Comparison of ENCODE assay signal across 17 mouse cellular contexts in genomic region chr17:12229756-12230155, GRCm38 (mm10).
DNase-seq lines count a peak whose midpoint lies in the region; ATAC-seq and TF ChIP-seq lines count a peak whose summit lies in the region.
"Had no signal": no experiment of that assay in that cellular context is flagged by ENCODE, and none has a peak within 500 bp of the region (broad histone marks: within the 10 kb centered on the region; RNA-seq: fewer than 3 reads in every experiment).

No protein-coding gene starts in this region.

- 0 out of 2 replicates have a peak, but pooled peaks cover 6% of the 10 kb centered on the region for H3K4me1 ChIP-seq in hindbrain, embryonic 13.5 days (replicated peaks)
- no peaks in the 10 kb centered on the region for H3K4me1 ChIP-seq in hindbrain, embryonic 11.5 days (replicated peaks; ENCODE audit: control insufficient read depth, insufficient read depth, low read length)
- no peaks in the 10 kb centered on the region for H3K4me1 ChIP-seq in lung, postnatal 0 days (ENCODE audit: insufficient read depth, low read depth, low read length)
- H3K4me1 ChIP-seq in midbrain, embryonic 16.5 days (ENCODE audit: control insufficient read depth, insufficient read depth, low read length) = no peaks in the 10 kb centered on the region; the same call in 1 of the 2 replicates
- no peaks in the 10 kb centered on the region; the same call in 1 of the 2 replicates for H3K4me1 ChIP-seq in midbrain, embryonic 13.5 days (replicated peaks)
- H3K4me1 ChIP-seq: heart, embryonic 12.5 days had no signal

- TF ChIP-seq CTCF in lung, postnatal 0 days (IDR thresholded peaks at IDR 0.05) = no peak

- H3K9ac ChIP-seq in hindbrain, embryonic 13.5 days = no peak overlapping the region
- no peak overlapping the region for H3K9ac ChIP-seq in hindbrain, embryonic 11.5 days (ENCODE audit: low read depth, low read length)
- H3K9ac ChIP-seq in lung, postnatal 0 days (replicated peaks; ENCODE audit: low read depth) = no peak overlapping the region
- H3K9ac ChIP-seq in midbrain, embryonic 16.5 days (ENCODE audit: low read depth, low read length) = no peak overlapping the region; the same call in 1 of the 2 replicates
- no peak overlapping the region for H3K9ac ChIP-seq in midbrain, embryonic 13.5 days (replicated peaks)
- H3K9ac ChIP-seq: embryonic facial prominence, embryonic 13.5 days; heart, embryonic 12.5 days; hindbrain, embryonic 14.5 days had no signal

- no peak overlapping the region for H3K4me2 ChIP-seq in hindbrain, embryonic 13.5 days
- no peak overlapping the region for H3K4me2 ChIP-seq in hindbrain, embryonic 11.5 days (replicated peaks; ENCODE audit: low read depth, low read length)
- H3K4me2 ChIP-seq in lung, postnatal 0 days (replicated peaks; ENCODE audit: low read depth, low read length) = no peak overlapping the region
- H3K4me2 ChIP-seq in midbrain, embryonic 16.5 days (ENCODE audit: low read length) = no peak overlapping the region
- H3K4me2 ChIP-seq in midbrain, embryonic 13.5 days (replicated peaks) = no peak overlapping the region
- H3K4me2 ChIP-seq: embryonic facial prominence, embryonic 13.5 days; heart, embryonic 12.5 days; hindbrain, embryonic 14.5 days had no signal

- H3K27me3 ChIP-seq in hindbrain, embryonic 13.5 days = no peaks in the 10 kb centered on the region
- no peaks in the 10 kb centered on the region for H3K27me3 ChIP-seq in hindbrain, embryonic 11.5 days (ENCODE audit: control insufficient read depth, insufficient read depth, low read length)
- H3K27me3 ChIP-seq in lung, postnatal 0 days (replicated peaks; ENCODE audit: insufficient read depth, low read length) = no peaks in the 10 kb centered on the region
- H3K27me3 ChIP-seq in midbrain, embryonic 16.5 days (ENCODE audit: control insufficient read depth, insufficient read depth, low read depth, low read length) = no peaks in the 10 kb centered on the region
- no peaks in the 10 kb centered on the region for H3K27me3 ChIP-seq in midbrain, embryonic 13.5 days
- H3K27me3 ChIP-seq: embryonic facial prominence, embryonic 13.5 days; heart, embryonic 12.5 days had no signal

- 91% methylated on average over 9 of the region's 9 CpGs for WGBS in hindbrain, embryonic 13.5 days
- 94% methylated on average over 9 of the region's 9 CpGs for WGBS in hindbrain, embryonic 11.5 days
- 82% methylated on average over 9 of the region's 9 CpGs for WGBS in lung, postnatal 0 days
- WGBS in midbrain, embryonic 16.5 days = 88% methylated on average over 9 of the region's 9 CpGs
- WGBS in midbrain, embryonic 13.5 days = 93% methylated on average over 9 of the region's 9 CpGs

- H3K9me3 ChIP-seq in hindbrain, embryonic 13.5 days = no peaks in the 10 kb centered on the region
- H3K9me3 ChIP-seq in hindbrain, embryonic 11.5 days (ENCODE audit: control insufficient read depth, low read length) = no peaks in the 10 kb centered on the region
- no peaks in the 10 kb centered on the region for H3K9me3 ChIP-seq in lung, postnatal 0 days (ENCODE audit: low read length)
- H3K9me3 ChIP-seq in midbrain, embryonic 16.5 days (replicated peaks; ENCODE audit: control insufficient read depth, low read length, poor library complexity, severe bottlenecking) = no peaks in the 10 kb centered on the region
- no peaks in the 10 kb centered on the region for H3K9me3 ChIP-seq in midbrain, embryonic 13.5 days
- H3K9me3 ChIP-seq: embryonic facial prominence, embryonic 13.5 days; heart, embryonic 12.5 days had no signal

- H3K4me3 ChIP-seq in hindbrain, embryonic 13.5 days = no peak overlapping the region
- H3K4me3 ChIP-seq in hindbrain, embryonic 11.5 days (ENCODE audit: low read depth, low read length) = no peak overlapping the region
- H3K4me3 ChIP-seq in lung, postnatal 0 days (ENCODE audit: low read depth, low read length) = no peak overlapping the region
- no peak overlapping the region for H3K4me3 ChIP-seq in midbrain, embryonic 16.5 days (ENCODE audit: low read depth, low read length)
- no peak overlapping the region for H3K4me3 ChIP-seq in midbrain, embryonic 13.5 days (replicated peaks)
- H3K4me3 ChIP-seq: embryonic facial prominence, embryonic 13.5 days; gastrocnemius, adult 2 months; heart, embryonic 12.5 days had no signal

- TF ChIP-seq EP300 in lung, postnatal 0 days (IDR thresholded peaks at IDR 0.05) = no peak

- no peak for DNase-seq in hindbrain, embryonic 11.5 days (ENCODE audit: low spot score)
- DNase-seq in lung, postnatal 0 days (ENCODE audit: low spot score) = no peak
- DNase-seq in lung, postnatal 25 days (ENCODE audit: low spot score) = no peak
- DNase-seq: adrenal gland, adult 2 months; adrenal gland, postnatal 25 days; cerebellum, adult 18-20 months; cerebellum, adult 9-11 months; cerebellum, postnatal 36 days; gastrocnemius, adult 2 months; gastrocnemius, postnatal 25 days had no signal

- H3K36me3 ChIP-seq in hindbrain, embryonic 13.5 days = peaks cover 85% of the 10 kb centered on the region
- H3K36me3 ChIP-seq in hindbrain, embryonic 11.5 days (ENCODE audit: control insufficient read depth, insufficient read depth, low read length) = peaks cover 6% of the 10 kb centered on the region; the same call in 1 of the 2 replicates
- H3K36me3 ChIP-seq in lung, postnatal 0 days (ENCODE audit: insufficient read depth, low read length) = peaks cover 13% of the 10 kb centered on the region; the same call in 1 of the 2 replicates
- H3K36me3 ChIP-seq in midbrain, embryonic 16.5 days (ENCODE audit: control insufficient read depth, insufficient read depth, low read length) = peaks cover 22% of the 10 kb centered on the region
- H3K36me3 ChIP-seq in midbrain, embryonic 13.5 days = peaks cover 80% of the 10 kb centered on the region

- H3K27ac ChIP-seq in hindbrain, embryonic 13.5 days = peak overlapping the region; percentile 23; the same call in 1 of the 2 replicates
- H3K27ac ChIP-seq in hindbrain, embryonic 11.5 days (ENCODE audit: low read depth, low read length) = no peak overlapping the region
- no peak overlapping the region for H3K27ac ChIP-seq in lung, postnatal 0 days (ENCODE audit: low read length)
- peak overlapping the region; percentile 15; the same call in 1 of the 2 replicates for H3K27ac ChIP-seq in midbrain, embryonic 16.5 days (ENCODE audit: low read length)
- no peak overlapping the region for H3K27ac ChIP-seq in midbrain, embryonic 13.5 days
- H3K27ac ChIP-seq: embryonic facial prominence, embryonic 13.5 days; gastrocnemius, adult 2 months; hindbrain, embryonic 14.5 days had no signal

- no peak for ATAC-seq in hindbrain, embryonic 13.5 days (ENCODE audit: low FRiP score)
- no peak for ATAC-seq in hindbrain, embryonic 11.5 days (ENCODE audit: low FRiP score)
- ATAC-seq in lung, postnatal 0 days = peak; percentile 38; the same call in 1 of the 2 replicates
- ATAC-seq in midbrain, embryonic 16.5 days = no peak; the same call in 1 of the 2 replicates
- no peak for ATAC-seq in midbrain, embryonic 13.5 days
- ATAC-seq: inflammation-experienced regulatory T-cells, adult 6 months had no signal

Comparison
In these comparisons a context has a peak if more than half of its experiments do, and no peak if none do; other contexts are left out.
1. H3K27ac ChIP-seq: peak in hindbrain, embryonic 13.5 days (single experiment) and midbrain, embryonic 16.5 days (single experiment); none in hindbrain, embryonic 11.5 days (single experiment), lung, postnatal 0 days (single experiment) and midbrain, embryonic 13.5 days (single experiment).